Mouse (Mus musculus): ENCODE measurements around the gene Rhbdf1. TPM values are rescaled to one million over a fixed set of nuclear protein-coding genes. Genes with fewer than 3 reads are reported as not detected.

Rhbdf1 gene
- total and polyA plus RNA-seq, 2 experiments from 2014 or later = 21.9 to 69.2 TPM

- TF ChIP-seq CTCF (IDR thresholded peaks at IDR 0.05; ENCODE audit: low read depth) (no peak), EP300 (IDR thresholded peaks at IDR 0.05; ENCODE audit: low read depth) (no peak)
- Histone ChIP-seq H3K4me3 (ENCODE audit: low read depth, low read length) (peak overlapping the region; percentile 87), H3K9me3 (replicated peaks; ENCODE audit: control insufficient read depth, low read length) (no peaks in the 10 kb centered on the region), H3K9ac (replicated peaks; ENCODE audit: low read depth, low read length) (peak overlapping the region; percentile 92), H3K4me2 (ENCODE audit: low read depth, low read length) (peak overlapping the region; percentile 79), H3K4me1 (ENCODE audit: control insufficient read depth, insufficient read depth) (peaks cover 4% of the 10 kb centered on the region; the same call in 1 of the 2 replicates), H3K27ac (ENCODE audit: low read depth) (peak overlapping the region; percentile 91), H3K36me3 (replicated peaks; ENCODE audit: control insufficient read depth, insufficient read depth, low read length) (0 out of 2 replicates have a peak, but pooled peaks cover 10% of the 10 kb centered on the region), H3K27me3 (ENCODE audit: control insufficient read depth, insufficient read depth, low read length) (no peaks in the 10 kb centered on the region)
- DNase-seq (ENCODE audit: low spot score) (no peak), ATAC-seq (ENCODE audit: insufficient read depth, low read depth) (no peak)
- WGBS = 22% methylated on average over 6 of the region's 6 CpGs
Observed at GRCm38 (mm10) chr11:32266776-32267175, 44.7 kb upstream of the Rhbdf1 start.

GRCm38 (mm10) chr11:32266194-32266593 lies 44.1 kb upstream of the Rhbdf1 start:
- no peak overlapping the region for H3K27ac ChIP-seq (ENCODE audit: low read depth)
- TF ChIP-seq EP300 (IDR thresholded peaks at IDR 0.05; ENCODE audit: low read depth) (no peak), CTCF (IDR thresholded peaks at IDR 0.05; ENCODE audit: low read depth) (no peak)
- H3K4me2 ChIP-seq (ENCODE audit: low read depth, low read length) = no peak overlapping the region
- WGBS = 91% methylated on average over 6 of the region's 6 CpGs
- no peak overlapping the region for H3K9ac ChIP-seq (replicated peaks; ENCODE audit: low read depth, low read length)
- H3K4me3 ChIP-seq (ENCODE audit: low read depth, low read length) = no peak overlapping the region
- H3K4me1 ChIP-seq (ENCODE audit: control insufficient read depth, insufficient read depth) = peaks cover 4% of the 10 kb centered on the region; the same call in 1 of the 2 replicates
- H3K36me3 ChIP-seq (replicated peaks; ENCODE audit: control insufficient read depth, insufficient read depth, low read length) = peaks cover 13% of the 10 kb centered on the region; the same call in 1 of the 2 replicates
- no peaks in the 10 kb centered on the region for H3K27me3 ChIP-seq (ENCODE audit: control insufficient read depth, insufficient read depth, low read length)
- DNase-seq (ENCODE audit: low spot score) (no peak), ATAC-seq (ENCODE audit: insufficient read depth, low read depth) (no peak)
- H3K9me3 ChIP-seq (replicated peaks; ENCODE audit: control insufficient read depth, low read length) = no peaks in the 10 kb centered on the region

- Histone ChIP-seq H3K4me1 (ENCODE audit: control insufficient read depth, insufficient read depth) (peaks cover 4% of the 10 kb centered on the region; the same call in 1 of the 2 replicates), H3K36me3 (replicated peaks; ENCODE audit: control insufficient read depth, insufficient read depth, low read length) (peaks cover 22% of the 10 kb centered on the region; the same call in 1 of the 2 replicates), H3K9ac (replicated peaks; ENCODE audit: low read depth, low read length) (no peak overlapping the region), H3K27ac (ENCODE audit: low read depth) (no peak overlapping the region), H3K27me3 (ENCODE audit: control insufficient read depth, insufficient read depth, low read length) (no peaks in the 10 kb centered on the region), H3K4me3 (ENCODE audit: low read depth, low read length) (no peak overlapping the region), H3K9me3 (replicated peaks; ENCODE audit: control insufficient read depth, low read length) (no peaks in the 10 kb centered on the region), H3K4me2 (ENCODE audit: low read depth, low read length) (no peak overlapping the region)
- 89% methylated on average over 3 of the region's 3 CpGs for WGBS
- TF ChIP-seq CTCF (IDR thresholded peaks at IDR 0.05; ENCODE audit: low read depth) (no peak), EP300 (IDR thresholded peaks at IDR 0.05; ENCODE audit: low read depth) (no peak)
- no peak for ATAC-seq (ENCODE audit: insufficient read depth, low read depth)
- no peak for DNase-seq (ENCODE audit: low spot score)
Observed at GRCm38 (mm10) chr11:32265117-32265738, 43.1 kb upstream of the Rhbdf1 start.

DNA sequence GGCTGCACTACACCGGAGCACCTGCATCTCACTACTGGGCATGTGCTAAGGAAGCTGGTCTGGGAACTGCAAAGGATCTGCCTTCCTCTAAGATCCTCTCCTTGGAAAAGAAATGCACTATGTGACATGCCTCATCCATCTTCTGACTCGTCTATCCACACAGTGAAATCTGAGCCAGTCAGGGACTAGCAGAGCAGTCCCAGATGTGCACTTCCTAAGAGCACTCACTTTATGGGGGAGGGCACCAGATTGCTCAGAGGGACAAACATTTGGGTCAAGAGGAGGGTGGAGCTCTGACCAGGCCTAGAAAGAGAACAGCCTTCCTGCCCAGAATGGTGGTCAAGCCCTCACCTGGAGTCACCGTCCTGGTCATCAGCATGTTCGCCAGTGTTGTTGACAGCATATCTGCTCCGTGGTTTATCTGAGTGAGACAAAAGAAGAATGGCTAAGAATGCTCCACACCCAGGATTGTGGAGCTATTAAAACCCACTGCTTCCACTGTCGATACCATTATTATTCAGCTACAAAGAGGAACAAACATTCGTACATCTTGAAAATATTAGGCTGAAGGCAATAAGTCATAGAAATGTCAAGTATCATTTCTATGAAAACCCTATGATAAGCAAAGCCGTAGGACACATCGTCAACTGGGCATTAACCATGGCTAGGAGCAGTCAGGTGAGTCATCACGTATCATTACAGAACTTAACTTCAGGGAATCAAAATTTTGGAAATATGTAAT lies 40.7 kb upstream of the Rhbdf1 start:
- H3K4me2 ChIP-seq (ENCODE audit: low read depth, low read length) = no peak overlapping the region

DNA sequence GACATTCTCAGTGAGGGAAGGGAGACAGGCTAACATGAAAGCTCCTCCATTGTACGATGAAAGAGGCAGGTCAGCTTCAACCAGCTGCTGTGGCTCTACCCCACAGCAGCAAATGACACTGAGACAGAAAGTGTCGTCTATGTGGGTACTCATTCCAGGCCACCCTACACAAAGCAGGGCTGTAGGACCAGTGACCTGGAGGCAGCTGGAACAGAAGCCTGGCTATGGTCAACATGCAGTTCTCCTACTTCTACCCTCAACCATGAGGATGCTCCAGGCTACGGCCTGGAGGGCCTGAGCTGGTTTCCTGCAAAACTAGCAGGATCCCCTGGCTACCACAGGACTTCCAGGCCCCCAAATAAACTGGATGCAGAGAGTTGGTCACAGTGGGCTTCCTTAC lies 34.5 kb upstream of the Rhbdf1 start:
- Histone ChIP-seq H3K4me3 (ENCODE audit: low read depth, low read length) (no peak overlapping the region), H3K9me3 (replicated peaks; ENCODE audit: control insufficient read depth, low read length) (no peaks in the 10 kb centered on the region), H3K4me1 (ENCODE audit: control insufficient read depth, insufficient read depth) (no peaks in the 10 kb centered on the region), H3K27ac (ENCODE audit: low read depth) (no peak overlapping the region), H3K36me3 (replicated peaks; ENCODE audit: control insufficient read depth, insufficient read depth, low read length) (peaks cover 50% of the 10 kb centered on the region), H3K4me2 (ENCODE audit: low read depth, low read length) (no peak overlapping the region), H3K9ac (replicated peaks; ENCODE audit: low read depth, low read length) (no peak overlapping the region), H3K27me3 (ENCODE audit: control insufficient read depth, insufficient read depth, low read length) (no peaks in the 10 kb centered on the region)
- ATAC-seq (ENCODE audit: insufficient read depth, low read depth) = no peak
- 83% methylated on average over 3 of the region's 3 CpGs for WGBS
- TF ChIP-seq CTCF (IDR thresholded peaks at IDR 0.05; ENCODE audit: low read depth) (no peak), EP300 (IDR thresholded peaks at IDR 0.05; ENCODE audit: low read depth) (no peak)
- DNase-seq (ENCODE audit: low spot score) = no peak

More for the DNA sequence above, 40.7 kb upstream of the Rhbdf1 start:
- Histone ChIP-seq H3K4me3 (ENCODE audit: low read depth, low read length) (no peak overlapping the region), H3K27me3 (ENCODE audit: control insufficient read depth, insufficient read depth, low read length) (no peaks in the 10 kb centered on the region), H3K9me3 (replicated peaks; ENCODE audit: control insufficient read depth, low read length) (no peaks in the 10 kb centered on the region), H3K27ac (ENCODE audit: low read depth) (no peak overlapping the region), H3K36me3 (replicated peaks; ENCODE audit: control insufficient read depth, insufficient read depth, low read length) (peaks cover 27% of the 10 kb centered on the region; the same call in 1 of the 2 replicates), H3K9ac (replicated peaks; ENCODE audit: low read depth, low read length) (no peak overlapping the region), H3K4me1 (ENCODE audit: control insufficient read depth, insufficient read depth) (peaks cover 2% of the 10 kb centered on the region; the same call in 1 of the 2 replicates)
- DNase-seq (ENCODE audit: low spot score) = no peak
- no peak for ATAC-seq (ENCODE audit: insufficient read depth, low read depth)
- WGBS = 67% methylated on average over 10 of the region's 10 CpGs
- no peak for TF ChIP-seq EP300 (IDR thresholded peaks at IDR 0.05; ENCODE audit: low read depth)

Data from heart, postnatal 0 days (tissue).